Mouse (Mus musculus) liver, embryonic 14.5 days (tissue): ENCODE measurements around the gene Gnat1. TPM values are rescaled to one million over a fixed set of nuclear protein-coding genes. Genes with fewer than 3 reads are reported as not detected.

ENCODE experiments used
- ATAC-seq: fragments of 200-750 bp; cut with Nextera tagmentation; 2 replicates; pipeline ENCODE4 v1.8.0; 2017; ENCODE audit warnings: moderate number of reproducible peaks, mild to moderate bottlenecking, moderate library complexity; ENCODE audit not compliant: insufficient read depth
- DNase-seq, 3 experiments: peaks; one replicate each; pipeline ENCODE4 v3.0.0-alpha.2; 2012 to 2013; ENCODE audit warnings: low read depth in 3 of 3, low spot score in 3 of 3
- H3K27ac ChIP-seq: fragments of 300-500 bp; sonication (generic); 2 replicates; pipeline ENCODE4 v1.5.1; 2014; ENCODE audit warnings: moderate library complexity, mild to moderate bottlenecking, control low read depth, inconsistent platforms
- H3K27me3 ChIP-seq: fragments of 300-500 bp; sonication (generic); 2 replicates; pipeline ENCODE4 v1.6.1; 2014; ENCODE audit warnings: mild to moderate bottlenecking, low read length, moderate library complexity; ENCODE audit not compliant: control insufficient read depth, insufficient read depth
- H3K36me3 ChIP-seq: fragments of 300-500 bp; sonication (generic); replicated peaks from 2 replicates; pipeline ENCODE4 v1.6.1; 2014; ENCODE audit warnings: low read depth; ENCODE audit not compliant: control insufficient read depth, insufficient read depth
- H3K4me1 ChIP-seq, 2 experiments: fragments of 200-500 bp in 1 of 2; fragments of 300-500 bp in 1 of 2; sonication (generic) in 1 of 2; replicated peaks; 2 replicates each; pipeline ENCODE4 v1.6.1; 2012 to 2014; ENCODE audit warnings: antibody characterized with exemption in 1 of 2, inconsistent platforms in 1 of 2, low read length in 1 of 2; ENCODE audit not compliant: control insufficient read depth in 2 of 2, insufficient read depth in 2 of 2
- H3K4me2 ChIP-seq: fragments of 300-500 bp; sonication (generic); 2 replicates; pipeline ENCODE4 v1.6.1; 2014; ENCODE audit warnings: low read depth, mild to moderate bottlenecking, control low read depth, moderate library complexity
- H3K4me3 ChIP-seq, 2 experiments: fragments of 200-500 bp in 1 of 2; fragments of 300-500 bp in 1 of 2; sonication (generic) in 1 of 2; 2 replicates each; pipeline ENCODE4 v1.5.1; 2012 to 2014; ENCODE audit warnings: low read depth in 2 of 2, low read length in 2 of 2, mild to moderate bottlenecking in 2 of 2, control low read depth in 1 of 2, inconsistent platforms in 1 of 2, moderate library complexity in 1 of 2; ENCODE audit not compliant: insufficient read depth in 1 of 2
- H3K9ac ChIP-seq: fragments of 300-500 bp; sonication (generic); replicated peaks from 2 replicates; pipeline ENCODE4 v1.6.1; 2014; ENCODE audit warnings: mild to moderate bottlenecking, control low read depth, moderate library complexity
- H3K9me3 ChIP-seq: fragments of 300-500 bp; sonication (generic); 2 replicates; pipeline ENCODE4 v1.6.1; 2016; ENCODE audit warnings: low read length, mixed read lengths; ENCODE audit not compliant: control insufficient read depth
- CTCF ChIP-seq: IDR thresholded peaks from 2 replicates; pipeline ENCODE4 v1.5.1; 2016; ENCODE audit warnings: antibody characterized with exemption, low read depth, control low read depth
- EP300 ChIP-seq: IDR thresholded peaks from 2 replicates; pipeline ENCODE4 v1.6.1; 2016; ENCODE audit warnings: antibody characterized with exemption, low read depth
- WGBS: fragments of 180-500 bp; shearing (Covaris S2); extraction: QIAGEN DNeasy Blood & Tissue Kit; methylation state at CpG from one replicate; pipeline ENCODE4 v1.1.7; 2014; ENCODE audit not compliant: insufficient replicate concordance; 5-methylcytosine and 5-hydroxymethylcytosine counted together
- polyA plus RNA-seq, 2 experiments: library from polyadenylated mRNA; depleted of rRNA in 1 of 2; stranded (reverse) in 1 of 2; unstranded in 1 of 2; fragments of >200 nt; fragmentation: Nextera tagmentation in 1 of 2; extraction: Ambion mirVana in 1 of 2; gene quantifications; 2 replicates each; pipeline versions ENCODE4 v1.2.1 to v1.2.3; 2012 to 2014

Gnat1 gene
- polyA plus RNA-seq, 2 experiments: 0.62 TPM; not detected in 1

GRCm38 (mm10) chr9:107633661-107634405 is 45.7 kb downstream of the Gnat1 start:
- Histone ChIP-seq H3K4me3 (peak overlapping the region; percentile 72 to 92), H3K9ac (peak overlapping the region; percentile 91), H3K36me3 (no peaks in the 10 kb centered on the region), H3K27ac (peak overlapping the region; percentile 74), H3K9me3 (no peaks in the 10 kb centered on the region), H3K4me1 (peaks cover 31 to 33% of the 10 kb centered on the region in 2 experiments), H3K27me3 (no peaks in the 10 kb centered on the region), H3K4me2 (peak overlapping the region; percentile 96)
- 1% methylated on average over 15 of the region's 15 CpGs for WGBS
- ATAC-seq (peak; percentile 19; the same call in 1 of the 2 replicates), DNase-seq (no peak)
- TF ChIP-seq EP300: no peak
- TF ChIP-seq CTCF: no peak

GRCm38 (mm10) chr9:107633091-107633660 is 46.3 kb downstream of the Gnat1 start:
- Histone ChIP-seq H3K4me2 (peak overlapping the region; percentile 96), H3K27ac (peak overlapping the region; percentile 74), H3K9ac (peak overlapping the region; percentile 91), H3K4me1 (peaks cover 31 to 33% of the 10 kb centered on the region in 2 experiments), H3K36me3 (no peaks in the 10 kb centered on the region), H3K27me3 (no peaks in the 10 kb centered on the region), H3K9me3 (no peaks in the 10 kb centered on the region), H3K4me3 (peak overlapping the region; percentile 72 to 92)
- WGBS: under 1% methylated on average over 33 of the region's 33 CpGs
- DNase-seq (peak in 2 of 3 experiments; percentile 69 to 71), ATAC-seq (peak; percentile 40)
- TF ChIP-seq EP300 (no peak), CTCF (no peak)

- 18% methylated on average over 6 of the region's 6 CpGs for WGBS
- Histone ChIP-seq H3K9ac (peak overlapping the region; percentile 91), H3K9me3 (no peaks in the 10 kb centered on the region), H3K4me3 (peak overlapping the region; percentile 72 to 92), H3K4me2 (peak overlapping the region; percentile 96), H3K4me1 (peaks cover 34 to 35% of the 10 kb centered on the region in 2 experiments), H3K36me3 (0 out of 2 replicates have a peak, but pooled peaks cover 2% of the 10 kb centered on the region), H3K27me3 (no peaks in the 10 kb centered on the region), H3K27ac (peak overlapping the region; percentile 74)
- ATAC-seq (peak; percentile 2; the same call in 1 of the 2 replicates), DNase-seq (peak in 1 of 3 experiments; percentile 70)
- TF ChIP-seq CTCF: no peak
- TF ChIP-seq EP300: no peak
Observed at GRCm38 (mm10) chr9:107632478-107632877, 47.0 kb downstream of the Gnat1 start.

- 88% methylated on average over 8 of the region's 8 CpGs for WGBS
- H3K4me2 ChIP-seq: peak overlapping the region; percentile 96
- H3K9me3 ChIP-seq: no peaks in the 10 kb centered on the region
- no peak for TF ChIP-seq EP300
- no peak for TF ChIP-seq CTCF
- 0 out of 2 replicates have a peak, but pooled peaks cover 2% of the 10 kb centered on the region for H3K36me3 ChIP-seq
- H3K9ac ChIP-seq: no peak overlapping the region
- H3K4me3 ChIP-seq: no peak overlapping the region
- ATAC-seq (no peak), DNase-seq (no peak)
- H3K27ac ChIP-seq: peak overlapping the region; percentile 29
- peaks cover 37 to 39% of the 10 kb centered on the region in 2 experiments for H3K4me1 ChIP-seq
- H3K27me3 ChIP-seq: no peaks in the 10 kb centered on the region
Observed at GRCm38 (mm10) chr9:107631861-107632260, 47.7 kb downstream of the Gnat1 start.

GRCm38 (mm10) chr9:107631311-107631826 is 48.1 kb downstream of the Gnat1 start:
- WGBS: 85% methylated on average over 9 of the region's 9 CpGs
- H3K9ac ChIP-seq: no peak overlapping the region
- ATAC-seq: no peak
- H3K36me3 ChIP-seq: 0 out of 2 replicates have a peak, but pooled peaks cover 2% of the 10 kb centered on the region
- H3K4me2 ChIP-seq: no peak overlapping the region; the same call in 1 of the 2 replicates
- H3K4me1 ChIP-seq: peaks cover 42 to 44% of the 10 kb centered on the region in 2 experiments
- H3K27ac ChIP-seq: peak overlapping the region; percentile 29; the same call in 1 of the 2 replicates
- no peak overlapping the region for H3K4me3 ChIP-seq
- no peaks in the 10 kb centered on the region for H3K9me3 ChIP-seq
- H3K27me3 ChIP-seq: no peaks in the 10 kb centered on the region
- no peak for DNase-seq
- TF ChIP-seq EP300 (no peak), CTCF (no peak)
